Mouse (Mus musculus) ES-Bruce4 (cell line): ENCODE results near the gene Chaf1b.

Experiments
- CTCF ChIP-seq: IDR thresholded peaks from one replicate; pipeline ENCODE4 v1.8.1; 2011; ENCODE audit warnings: low read depth, low read length
- EP300 ChIP-seq: IDR thresholded peaks from 2 replicates; pipeline ENCODE4 v1.6.1; 2011; ENCODE audit warnings: low read depth, low read length; ENCODE audit not compliant: insufficient read depth
- POLR2A ChIP-seq: IDR thresholded peaks from one replicate; pipeline ENCODE4 v1.8.1; 2011; ENCODE audit warnings: low read length; ENCODE audit not compliant: insufficient read depth

DNA sequence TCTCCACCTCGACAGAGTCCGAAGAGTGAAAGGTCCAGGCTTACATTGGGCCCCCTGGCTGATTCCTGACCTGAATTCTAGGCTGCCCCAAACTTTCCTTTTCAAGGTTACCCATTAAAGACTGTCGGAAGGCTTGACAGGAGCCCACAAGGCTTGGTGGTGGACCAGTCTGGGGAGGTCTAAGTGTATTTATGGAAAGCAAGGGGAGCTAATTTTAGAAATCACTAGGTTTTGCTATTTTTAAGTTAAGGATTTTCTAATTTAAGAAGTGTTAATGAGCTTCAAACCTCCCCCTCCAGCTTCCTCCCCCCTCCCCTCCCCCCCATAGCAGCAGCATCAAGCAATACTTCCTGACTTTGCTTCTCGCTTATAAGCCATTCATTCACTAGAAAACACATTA, 37.0 kb downstream of the Chaf1b start:
- TF ChIP-seq POLR2A (no peak), CTCF (no peak), EP300 (no peak)
